Mouse (Mus musculus) midbrain, embryonic 15.5 days (tissue): Measurements from ENCODE around the gene Aifm3. TPM values are rescaled to one million over a fixed set of nuclear protein-coding genes. Genes with fewer than 3 reads are reported as not detected.

Experiments
- ATAC-seq: fragments of 200-750 bp; cut with Nextera tagmentation; replicated peaks from 2 replicates; pipeline ENCODE4 v1.8.0; 2017; ENCODE audit warnings: moderate TSS enrichment
- H3K27ac ChIP-seq: fragments of 300-500 bp; sonication (generic); 2 replicates; pipeline ENCODE4 v1.5.1; 2015; ENCODE audit warnings: mild to moderate bottlenecking, inconsistent platforms
- H3K27me3 ChIP-seq: fragments of 300-500 bp; sonication (generic); replicated peaks from 2 replicates; pipeline ENCODE4 v1.6.1; 2015; ENCODE audit warnings: inconsistent platforms
- H3K36me3 ChIP-seq: fragments of 300-500 bp; sonication (generic); replicated peaks from 2 replicates; pipeline ENCODE4 v1.6.1; 2015; ENCODE audit warnings: inconsistent platforms
- H3K4me1 ChIP-seq: fragments of 300-500 bp; sonication (generic); 2 replicates; pipeline ENCODE4 v1.6.1; 2015; ENCODE audit warnings: inconsistent platforms
- H3K4me2 ChIP-seq: fragments of 300-500 bp; sonication (generic); 2 replicates; pipeline ENCODE4 v1.6.1; 2015; ENCODE audit warnings: inconsistent platforms, mild to moderate bottlenecking, moderate library complexity
- H3K4me3 ChIP-seq: fragments of 300-500 bp; sonication (generic); 2 replicates; pipeline ENCODE4 v1.5.1; 2015; ENCODE audit warnings: mild to moderate bottlenecking, inconsistent platforms
- H3K9ac ChIP-seq: fragments of 300-500 bp; sonication (generic); 2 replicates; pipeline ENCODE4 v1.6.1; 2015; ENCODE audit warnings: mild to moderate bottlenecking, inconsistent platforms
- H3K9me3 ChIP-seq: fragments of 300-500 bp; sonication (generic); 2 replicates; pipeline ENCODE4 v1.6.1; 2016; ENCODE audit warnings: inconsistent platforms
- WGBS: fragments of 180-500 bp; shearing (Covaris S2); methylation state at CpG from one replicate; pipeline ENCODE4 v1.1.7; 2015; ENCODE audit warnings: mixed read lengths; 5-methylcytosine and 5-hydroxymethylcytosine counted together
- polyA plus RNA-seq: library from polyadenylated mRNA; unstranded; fragments of >200 nt; fragmentation: Nextera tagmentation; extraction: Ambion mirVana; gene quantifications from 2 replicates; pipeline ENCODE4 v1.2.1, GENCODE M21; 2015

The Aifm3 gene
- polyA plus RNA-seq, 1 experiment from 2014 or later: 16.8 TPM

GRCm38 (mm10) chr16:17508546-17509239, 19.3 kb downstream of the Aifm3 start, which contains the start of gene Lztr1:
TSS of gene Lztr1 (plus strand) at chr16:17508688.
- WGBS: under 1% methylated on average over 50 of the region's 50 CpGs

GRCm38 (mm10) chr16:17509240-17509597, 19.8 kb downstream of the Aifm3 start:
- Histone ChIP-seq H3K27ac (peak overlapping the region; percentile 97), H3K9ac (peak overlapping the region; percentile 87), H3K36me3 (peaks cover 23% of the 10 kb centered on the region), H3K9me3 (no peaks in the 10 kb centered on the region), H3K4me2 (peak overlapping the region; percentile 73), H3K4me1 (peaks cover 20% of the 10 kb centered on the region), H3K4me3 (peak overlapping the region; percentile 86), H3K27me3 (no peaks in the 10 kb centered on the region)
- 11% methylated on average over 9 of the region's 9 CpGs for WGBS
- peak; percentile 21 for ATAC-seq

More at GRCm38 (mm10) chr16:17508546-17509239, 19.3 kb downstream of the Aifm3 start, which contains the start of gene Lztr1:
- Histone ChIP-seq H3K27ac (peak within 1 kb of the TSS; percentile 97), H3K27me3 (no peaks in the 10 kb centered on the region), H3K4me2 (peak within 1 kb of the TSS; percentile 73), H3K4me3 (peak within 1 kb of the TSS; percentile 86), H3K9ac (peak within 1 kb of the TSS; percentile 87), H3K9me3 (no peaks in the 10 kb centered on the region), H3K4me1 (peaks cover 20% of the 10 kb centered on the region), H3K36me3 (peaks cover 18% of the 10 kb centered on the region)
- peak; percentile 98 for ATAC-seq

GRCm38 (mm10) chr16:17510143-17510542, 20.7 kb downstream of the Aifm3 start:
- no peaks in the 10 kb centered on the region for H3K27me3 ChIP-seq
- peak overlapping the region; percentile 86; the same call in 1 of the 2 replicates for H3K4me3 ChIP-seq
- H3K27ac ChIP-seq: no peak overlapping the region
- no peaks in the 10 kb centered on the region for H3K9me3 ChIP-seq
- WGBS: 97% methylated on average over 2 of the region's 2 CpGs
- no peak overlapping the region for H3K9ac ChIP-seq
- H3K4me2 ChIP-seq: peak overlapping the region; percentile 73
- peaks cover 28% of the 10 kb centered on the region for H3K36me3 ChIP-seq
- ATAC-seq: no peak
- peaks cover 20% of the 10 kb centered on the region for H3K4me1 ChIP-seq

- H3K4me2 ChIP-seq: no peak overlapping the region
- no peak for ATAC-seq
- no peak overlapping the region for H3K27ac ChIP-seq
Observed at GRCm38 (mm10) chr16:17510686-17511085, 21.3 kb downstream of the Aifm3 start.

GRCm38 (mm10) chr16:17511431-17511830, 22.0 kb downstream of the Aifm3 start:
- no peak for ATAC-seq
- no peaks in the 10 kb centered on the region for H3K27me3 ChIP-seq
- no peak overlapping the region for H3K4me3 ChIP-seq
- no peak overlapping the region for H3K9ac ChIP-seq
- H3K36me3 ChIP-seq: peaks cover 40% of the 10 kb centered on the region
- H3K27ac ChIP-seq: no peak overlapping the region
- 94% methylated on average over 4 of the region's 4 CpGs for WGBS
- no peaks in the 10 kb centered on the region for H3K9me3 ChIP-seq
- H3K4me2 ChIP-seq: no peak overlapping the region
- H3K4me1 ChIP-seq: peaks cover 20% of the 10 kb centered on the region

More at GRCm38 (mm10) chr16:17510686-17511085, 21.3 kb downstream of the Aifm3 start:
- Histone ChIP-seq H3K36me3 (peaks cover 34% of the 10 kb centered on the region), H3K9ac (no peak overlapping the region), H3K4me1 (peaks cover 20% of the 10 kb centered on the region), H3K4me3 (no peak overlapping the region), H3K9me3 (no peaks in the 10 kb centered on the region), H3K27me3 (no peaks in the 10 kb centered on the region)
- WGBS: 93% methylated on average over 2 of the region's 2 CpGs

GRCm38 (mm10) chr16:17518910-17519309, 29.5 kb downstream of the Aifm3 start:
- WGBS: 94% methylated on average over 2 of the region's 2 CpGs
- peaks cover 86% of the 10 kb centered on the region for H3K36me3 ChIP-seq
- H3K4me1 ChIP-seq: no peaks in the 10 kb centered on the region
- H3K9ac ChIP-seq: no peak overlapping the region
- H3K27me3 ChIP-seq: no peaks in the 10 kb centered on the region
- H3K27ac ChIP-seq: no peak overlapping the region
- H3K4me3 ChIP-seq: no peak overlapping the region
- no peak for ATAC-seq
- no peak overlapping the region for H3K4me2 ChIP-seq
- H3K9me3 ChIP-seq: no peaks in the 10 kb centered on the region

- Histone ChIP-seq H3K9me3 (no peaks in the 10 kb centered on the region), H3K4me3 (no peak overlapping the region), H3K4me1 (0 out of 2 replicates have a peak, but pooled peaks cover 3% of the 10 kb centered on the region), H3K36me3 (peaks cover 72% of the 10 kb centered on the region), H3K27me3 (no peaks in the 10 kb centered on the region), H3K4me2 (no peak overlapping the region), H3K9ac (no peak overlapping the region), H3K27ac (no peak overlapping the region)
- 93% methylated on average over 11 of the region's 11 CpGs for WGBS
- ATAC-seq: no peak
Observed at GRCm38 (mm10) chr16:17524156-17524555, 34.7 kb downstream of the Aifm3 start.

GRCm38 (mm10) chr16:17525524-17525923, 36.1 kb downstream of the Aifm3 start:
- 91% methylated on average over 3 of the region's 3 CpGs for WGBS
- H3K27ac ChIP-seq: no peak overlapping the region
- H3K9ac ChIP-seq: no peak overlapping the region
- H3K9me3 ChIP-seq: no peaks in the 10 kb centered on the region
- no peak overlapping the region for H3K4me2 ChIP-seq
- H3K4me1 ChIP-seq: peaks cover 13% of the 10 kb centered on the region
- ATAC-seq: no peak
- peaks cover 58% of the 10 kb centered on the region for H3K36me3 ChIP-seq
- H3K27me3 ChIP-seq: no peaks in the 10 kb centered on the region
- H3K4me3 ChIP-seq: no peak overlapping the region

GRCm38 (mm10) chr16:17526223-17526622, 36.8 kb downstream of the Aifm3 start:
- no peak overlapping the region for H3K4me2 ChIP-seq

GRCm38 (mm10) chr16:17527606-17528005, 38.2 kb downstream of the Aifm3 start:
- no peak overlapping the region for H3K4me3 ChIP-seq
- H3K27me3 ChIP-seq: no peaks in the 10 kb centered on the region
- no peak overlapping the region for H3K9ac ChIP-seq
- no peak overlapping the region for H3K27ac ChIP-seq
- H3K4me2 ChIP-seq: no peak overlapping the region
- peaks cover 22% of the 10 kb centered on the region for H3K4me1 ChIP-seq
- H3K9me3 ChIP-seq: no peaks in the 10 kb centered on the region
- ATAC-seq: no peak
- peaks cover 37% of the 10 kb centered on the region for H3K36me3 ChIP-seq

More at GRCm38 (mm10) chr16:17526223-17526622, 36.8 kb downstream of the Aifm3 start:
- Histone ChIP-seq H3K9ac (no peak overlapping the region), H3K36me3 (peaks cover 51% of the 10 kb centered on the region), H3K9me3 (no peaks in the 10 kb centered on the region), H3K27ac (no peak overlapping the region), H3K27me3 (no peaks in the 10 kb centered on the region), H3K4me1 (peaks cover 13% of the 10 kb centered on the region), H3K4me3 (no peak overlapping the region)
- 90% methylated on average over 6 of the region's 6 CpGs for WGBS
- ATAC-seq: no peak

- Histone ChIP-seq H3K9ac (no peak overlapping the region), H3K27ac (no peak overlapping the region), H3K36me3 (peaks cover 32% of the 10 kb centered on the region), H3K4me1 (peaks cover 22% of the 10 kb centered on the region), H3K4me3 (no peak overlapping the region), H3K4me2 (no peak overlapping the region), H3K27me3 (no peaks in the 10 kb centered on the region), H3K9me3 (no peaks in the 10 kb centered on the region)
- ATAC-seq: no peak
- WGBS: 89% methylated on average over 13 of the region's 13 CpGs
Observed at GRCm38 (mm10) chr16:17528276-17528675, 38.9 kb downstream of the Aifm3 start.

GRCm38 (mm10) chr16:17529981-17530586, 40.7 kb downstream of the Aifm3 start:
- peak; percentile 19 for ATAC-seq
- H3K36me3 ChIP-seq: peaks cover 18% of the 10 kb centered on the region; the same call in 1 of the 2 replicates
- H3K4me1 ChIP-seq: peaks cover 22% of the 10 kb centered on the region
- H3K27ac ChIP-seq: peak overlapping the region; percentile 99
- 17% methylated on average over 17 of the region's 17 CpGs for WGBS
- no peaks in the 10 kb centered on the region for H3K27me3 ChIP-seq
- no peaks in the 10 kb centered on the region for H3K9me3 ChIP-seq
- peak overlapping the region; percentile 75 for H3K4me3 ChIP-seq
- H3K4me2 ChIP-seq: peak overlapping the region; percentile 92
- peak overlapping the region; percentile 84 for H3K9ac ChIP-seq
